Mouse (Mus musculus): ENCODE data around the gene Tnrc6c. TPM values are rescaled to one million over a fixed set of nuclear protein-coding genes. Genes with fewer than 3 reads are reported as not detected.
A peak's percentile ranks its signal among the peaks of the same experiment; 100 is the strongest.

Tnrc6c gene
- total RNA-seq, 2 experiments from 2014 or later = 11.6 to 13.4 TPM

DNA sequence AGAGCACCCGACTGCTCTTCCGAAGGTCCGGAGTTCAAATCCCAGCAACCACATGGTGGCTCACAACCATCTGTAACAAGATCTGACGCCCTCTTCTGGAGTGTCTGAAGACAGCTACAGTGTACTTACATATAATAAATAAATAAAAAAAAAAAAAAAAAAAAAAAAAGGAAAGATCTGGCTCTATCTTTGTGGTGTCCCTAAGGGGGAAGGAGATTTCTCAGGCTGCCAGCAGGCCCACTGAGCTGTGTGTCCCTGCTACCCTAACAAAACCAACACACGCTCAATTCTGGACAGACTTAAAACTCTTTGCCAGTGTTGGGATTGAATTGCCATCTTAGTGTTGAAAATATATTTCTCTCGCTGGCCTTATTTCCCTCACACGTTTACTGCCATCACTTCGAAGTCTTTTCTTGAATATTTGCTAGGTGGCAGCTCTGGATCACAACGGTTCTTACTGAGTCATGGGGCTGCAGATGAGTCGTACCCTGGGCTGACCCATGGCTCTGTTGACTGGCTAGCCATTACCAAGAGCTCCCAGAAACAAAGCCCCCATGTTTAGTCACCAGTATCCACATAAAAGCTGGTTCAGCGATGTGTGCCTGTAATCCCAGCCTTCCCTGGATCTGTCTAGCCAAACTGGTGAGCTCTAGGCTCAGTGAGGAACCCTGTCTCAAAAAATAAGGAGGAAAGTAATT is 23.1 kb upstream of the Tnrc6c start:
- ATAC-seq (replicated peaks; ENCODE audit: low FRiP score, poor library complexity, severe bottlenecking) = no peak

DNA sequence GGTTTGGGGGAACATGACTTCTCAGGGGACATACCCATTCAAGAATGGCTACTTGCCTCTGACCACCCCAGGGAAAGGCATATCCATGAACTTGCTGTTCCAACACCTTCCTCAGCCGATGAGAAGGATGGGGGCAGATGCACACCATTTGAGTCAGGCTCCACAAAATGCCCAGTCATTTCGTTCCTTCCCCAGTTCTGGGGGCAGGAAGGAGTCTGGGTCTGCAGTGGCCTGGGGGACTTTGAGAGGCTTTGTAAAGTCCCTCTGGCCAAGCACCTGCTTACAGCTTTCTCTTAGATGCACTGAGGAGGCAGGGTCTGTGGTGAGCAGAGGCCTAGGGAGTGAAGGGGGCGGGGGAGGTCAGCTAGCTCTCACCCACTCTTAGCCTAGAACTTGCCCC is 20.8 kb upstream of the Tnrc6c start:
- no peak for ATAC-seq (replicated peaks; ENCODE audit: low FRiP score, poor library complexity, severe bottlenecking)

DNA sequence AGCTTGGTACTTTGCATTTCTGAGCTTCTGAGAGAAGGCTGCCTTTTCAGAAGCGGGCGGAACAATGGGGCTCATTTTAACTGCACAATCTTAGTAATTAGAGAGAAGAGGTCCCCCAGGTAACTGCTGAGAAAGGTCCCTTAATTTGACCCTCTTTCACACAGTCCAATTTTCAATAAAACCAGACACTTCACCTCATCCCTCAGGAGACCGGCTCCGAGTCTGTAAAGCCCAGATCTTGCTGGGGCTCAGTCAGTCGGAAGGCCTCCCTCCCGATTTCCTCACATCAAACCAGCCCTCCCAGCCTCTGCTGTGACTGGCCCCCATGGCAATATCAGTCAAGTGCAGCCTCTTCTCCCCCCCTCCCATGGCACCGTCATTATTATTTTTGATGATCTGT is 15.7 kb upstream of the Tnrc6c start:
- no peak for ATAC-seq (replicated peaks; ENCODE audit: low FRiP score, poor library complexity, severe bottlenecking)

DNA sequence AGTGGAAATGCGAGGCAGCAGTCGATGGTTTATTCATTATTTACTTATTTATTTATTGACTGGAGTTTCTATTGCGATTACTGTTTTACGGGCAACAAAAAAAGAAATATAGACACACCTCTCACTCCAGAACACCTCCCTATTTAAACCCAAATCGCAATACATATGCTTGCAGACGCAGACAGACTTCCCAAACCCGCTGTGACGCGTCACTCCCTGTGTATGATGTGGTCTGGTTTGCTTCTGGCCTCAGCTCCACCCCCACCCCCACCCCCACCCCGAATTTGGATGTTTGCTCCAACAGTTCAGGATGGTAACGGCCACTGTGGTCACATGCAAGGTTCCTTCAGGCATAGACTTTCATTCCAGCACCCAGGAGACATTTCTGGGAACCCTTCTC is 15.3 kb upstream of the Tnrc6c start:
- no peak for ATAC-seq (replicated peaks; ENCODE audit: low FRiP score, poor library complexity, severe bottlenecking)

DNA sequence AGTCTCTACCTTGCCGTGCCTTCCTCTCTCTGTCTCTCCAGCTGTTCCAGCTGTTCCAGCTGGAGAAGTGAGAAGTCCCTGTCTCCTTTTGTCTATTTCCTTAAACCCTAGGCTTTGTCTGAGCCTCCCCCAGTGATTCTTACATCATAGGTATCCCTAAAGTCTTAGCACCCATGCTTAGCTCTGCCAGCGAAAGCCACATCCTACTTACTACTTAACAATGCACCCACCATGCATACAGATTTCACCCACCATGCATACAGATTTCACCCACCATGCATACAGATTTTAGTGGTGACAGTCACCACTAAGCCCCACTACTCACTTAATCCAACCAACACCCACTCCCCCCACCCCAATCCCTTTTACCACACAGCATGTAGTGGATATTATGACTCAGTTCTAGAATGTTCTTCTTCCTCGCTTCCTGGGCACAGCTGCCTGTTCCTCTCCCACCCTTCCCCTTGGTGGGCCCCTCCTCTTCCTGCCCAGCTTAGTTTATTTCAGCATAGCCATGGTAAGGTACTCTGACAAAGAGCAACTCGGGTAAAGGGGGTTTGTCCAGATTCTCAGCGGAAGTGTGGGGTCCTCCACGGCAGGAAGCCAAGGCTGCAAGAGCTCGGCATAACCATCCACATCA is 14.6 kb upstream of the Tnrc6c start:
- no peak for ATAC-seq (replicated peaks; ENCODE audit: low FRiP score, poor library complexity, severe bottlenecking)

DNA sequence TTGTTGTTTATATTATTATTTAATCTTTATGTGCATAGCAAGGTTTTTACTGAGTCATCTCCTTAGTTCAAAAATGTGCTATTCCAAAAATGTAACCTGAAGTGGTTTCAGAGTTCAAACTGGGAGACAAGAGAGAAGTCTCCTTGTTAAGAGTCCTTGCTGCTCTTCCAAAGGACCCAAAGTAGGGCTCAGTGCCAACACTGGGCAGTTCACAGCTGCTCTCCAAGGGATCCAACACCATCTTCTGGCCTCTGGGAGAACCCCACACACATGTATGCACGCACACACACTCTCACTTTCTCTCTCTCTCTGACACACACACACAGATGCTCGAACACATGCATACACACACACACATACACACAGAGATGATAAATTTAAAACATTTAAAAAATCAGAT is 11.9 kb upstream of the Tnrc6c start:
- no peak for ATAC-seq (replicated peaks; ENCODE audit: low FRiP score, poor library complexity, severe bottlenecking)

DNA sequence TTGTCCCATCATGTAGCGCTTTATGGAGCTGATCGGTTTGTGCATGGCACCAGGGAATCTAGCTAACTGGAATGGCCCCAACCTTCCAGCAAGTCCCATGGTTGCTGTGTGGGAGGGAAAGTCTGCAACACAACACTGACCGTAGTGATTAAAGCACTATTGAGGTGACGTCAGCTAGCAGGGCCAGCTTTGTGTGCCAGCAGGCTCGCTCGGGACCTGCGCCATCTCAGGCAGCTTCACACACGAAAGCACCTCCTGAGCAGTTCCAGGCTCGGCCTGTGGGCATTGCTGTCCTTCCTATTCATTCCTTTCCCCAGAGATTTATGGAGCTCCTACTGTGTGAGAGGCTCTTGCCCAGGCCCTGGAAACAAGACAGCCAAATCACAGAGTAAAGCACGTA is 10.8 kb upstream of the Tnrc6c start:
- ATAC-seq (replicated peaks; ENCODE audit: low FRiP score, poor library complexity, severe bottlenecking) = no peak

DNA sequence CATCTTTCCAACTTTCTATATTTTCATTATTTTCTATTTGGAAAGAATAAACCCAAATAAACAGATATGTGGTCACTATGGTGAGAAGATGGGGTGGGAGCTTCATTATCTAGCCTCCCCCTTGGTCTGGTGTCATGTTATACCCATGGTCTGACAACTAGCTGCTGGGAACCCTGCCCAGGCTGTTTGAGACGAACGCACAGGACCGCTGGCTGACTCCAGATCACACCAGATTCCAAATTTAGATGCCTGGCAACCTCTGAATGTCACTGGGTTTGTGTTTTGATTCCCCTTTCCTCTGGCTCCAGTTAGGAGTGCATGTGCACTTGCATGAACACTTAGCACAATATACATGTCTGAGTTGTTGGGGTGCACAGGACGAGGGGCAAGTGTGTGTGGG is 7.3 kb upstream of the Tnrc6c start:
- no peak for ATAC-seq (replicated peaks; ENCODE audit: low FRiP score, poor library complexity, severe bottlenecking)

DNA sequence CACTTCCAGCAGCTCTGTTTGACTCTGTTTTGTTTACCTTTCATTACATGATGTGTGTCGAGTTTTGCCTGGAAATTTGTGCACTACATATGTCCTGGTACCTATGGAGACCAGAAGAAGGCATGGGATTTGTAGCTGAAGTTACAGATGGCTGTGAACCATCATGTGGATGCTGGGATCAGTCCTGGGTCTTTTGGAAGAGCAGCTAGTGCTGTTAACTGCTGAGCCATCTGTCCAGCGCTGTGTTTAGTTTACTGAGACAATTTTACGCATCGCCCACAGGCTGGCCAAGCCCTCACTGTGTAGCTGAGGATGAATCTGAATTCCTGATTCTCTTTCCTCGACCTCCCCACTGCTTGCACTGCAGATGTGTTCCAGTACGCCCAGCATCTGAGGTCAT is 6.1 kb upstream of the Tnrc6c start:
- ATAC-seq (replicated peaks; ENCODE audit: low FRiP score, poor library complexity, severe bottlenecking) = no peak

DNA sequence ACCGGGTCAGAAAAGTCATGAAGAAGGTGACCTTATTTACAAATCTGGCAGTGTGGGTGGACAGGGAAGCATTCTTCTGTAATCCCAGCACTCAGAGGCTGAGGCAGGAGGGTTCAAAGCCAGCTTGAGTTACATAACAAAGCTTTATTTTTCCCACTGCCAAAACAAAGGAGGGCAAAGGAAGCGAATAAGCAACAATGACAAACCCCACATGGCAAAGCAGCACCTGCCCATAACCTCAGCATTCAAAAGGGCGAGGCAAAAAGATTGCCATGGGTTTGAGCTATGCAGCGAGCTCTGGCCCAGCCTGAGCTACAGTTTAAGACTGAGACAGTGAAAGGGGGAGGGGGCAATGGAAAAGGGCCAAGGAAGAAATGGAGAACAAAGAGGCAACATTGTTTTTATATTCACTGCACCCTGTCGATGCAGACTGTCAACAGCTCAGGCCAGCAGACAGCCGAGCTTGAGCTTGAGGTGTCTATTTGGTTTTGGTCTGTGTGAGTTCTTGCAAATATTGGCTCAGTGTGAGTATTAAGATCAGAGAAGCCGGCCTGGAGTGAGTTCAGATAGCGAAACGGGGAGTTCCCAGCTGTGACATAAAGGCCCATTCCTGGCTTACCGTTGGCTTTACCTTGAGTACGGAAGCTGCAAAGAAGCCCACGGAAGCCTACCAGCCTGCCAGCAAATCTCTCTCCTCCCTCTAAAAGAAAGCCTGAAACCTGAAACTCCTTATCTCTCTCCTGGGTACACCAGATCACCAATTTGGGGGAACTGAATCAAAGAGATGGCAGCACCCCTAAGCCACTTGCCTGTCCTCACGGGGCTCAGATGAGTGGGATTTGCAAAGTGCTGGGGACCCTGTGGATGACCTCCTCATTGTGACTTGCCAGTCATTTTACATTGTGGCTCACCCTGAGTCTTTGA is 3.1 kb upstream of the Tnrc6c start:
- no peak for ATAC-seq (replicated peaks; ENCODE audit: low FRiP score, poor library complexity, severe bottlenecking)

DNA sequence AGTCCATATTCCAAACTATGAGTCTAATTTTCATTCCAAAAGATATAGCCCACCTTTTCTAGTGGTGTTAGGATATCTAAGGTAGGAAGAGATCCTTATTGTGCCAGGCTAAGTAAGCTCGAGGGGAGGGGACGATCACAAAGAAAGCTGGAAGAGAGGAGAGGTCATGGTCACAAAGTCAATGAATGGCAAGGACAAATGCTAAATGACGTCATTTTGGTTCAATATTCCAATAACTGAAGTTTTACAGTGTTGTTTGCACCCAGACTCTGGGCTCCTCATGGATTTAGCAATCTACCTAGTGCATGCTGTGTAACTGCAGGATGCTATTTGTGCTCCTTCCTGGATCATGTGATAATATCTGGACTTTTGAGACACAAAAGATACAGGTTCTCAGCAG is 1.2 kb upstream of the Tnrc6c start:
- ATAC-seq (replicated peaks; ENCODE audit: low FRiP score, poor library complexity, severe bottlenecking) = no peak

DNA sequence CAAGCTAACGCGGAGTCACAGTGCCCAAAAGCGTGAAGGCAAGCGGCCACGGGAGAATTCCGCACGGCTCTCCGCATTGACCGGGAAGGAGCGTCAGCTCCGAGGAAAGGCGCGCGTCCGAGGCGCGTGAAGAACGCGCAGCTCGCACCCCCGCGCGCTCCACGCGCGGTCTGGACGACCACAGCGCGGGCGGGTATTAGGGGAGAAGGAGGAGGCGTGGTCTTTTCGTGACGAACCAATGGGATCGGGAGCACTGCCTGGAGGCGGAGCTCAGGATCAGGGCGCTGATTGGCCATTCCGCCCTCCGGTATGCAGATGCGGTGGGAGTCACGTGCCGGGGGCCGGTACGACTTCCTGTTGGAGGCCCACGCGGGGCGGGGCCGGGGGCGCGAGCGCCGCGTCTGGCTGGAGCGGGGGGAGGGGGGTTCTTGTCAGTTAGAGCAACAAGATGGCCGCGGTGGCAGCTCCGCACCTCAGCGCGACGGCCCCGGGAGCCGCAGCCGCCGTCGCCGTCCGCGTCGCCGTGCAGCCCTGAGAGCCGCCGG is 363 bp downstream of the Tnrc6c start:
- ATAC-seq (replicated peaks; ENCODE audit: low FRiP score, poor library complexity, severe bottlenecking) = peak; percentile 95

DNA sequence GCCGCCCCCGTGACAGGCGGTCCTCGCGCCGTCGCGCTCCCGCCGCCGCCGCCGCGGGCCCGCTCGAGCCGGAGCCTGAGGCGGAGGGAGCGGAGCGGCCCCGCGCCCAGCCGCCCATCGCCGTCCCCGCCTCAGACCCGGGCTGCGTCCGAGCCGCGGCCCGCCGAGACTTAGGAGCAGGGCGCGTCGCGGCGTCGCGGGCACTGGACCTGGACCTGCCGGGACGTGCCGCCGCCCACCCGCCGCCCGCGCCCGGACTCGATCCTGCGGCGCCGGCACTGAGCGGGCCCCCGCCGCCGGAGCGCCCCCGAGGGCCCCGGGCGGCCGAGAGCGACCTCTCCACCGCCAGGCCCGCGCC is 824 bp downstream of the Tnrc6c start:
- ATAC-seq (replicated peaks; ENCODE audit: low FRiP score, poor library complexity, severe bottlenecking) = no peak

DNA sequence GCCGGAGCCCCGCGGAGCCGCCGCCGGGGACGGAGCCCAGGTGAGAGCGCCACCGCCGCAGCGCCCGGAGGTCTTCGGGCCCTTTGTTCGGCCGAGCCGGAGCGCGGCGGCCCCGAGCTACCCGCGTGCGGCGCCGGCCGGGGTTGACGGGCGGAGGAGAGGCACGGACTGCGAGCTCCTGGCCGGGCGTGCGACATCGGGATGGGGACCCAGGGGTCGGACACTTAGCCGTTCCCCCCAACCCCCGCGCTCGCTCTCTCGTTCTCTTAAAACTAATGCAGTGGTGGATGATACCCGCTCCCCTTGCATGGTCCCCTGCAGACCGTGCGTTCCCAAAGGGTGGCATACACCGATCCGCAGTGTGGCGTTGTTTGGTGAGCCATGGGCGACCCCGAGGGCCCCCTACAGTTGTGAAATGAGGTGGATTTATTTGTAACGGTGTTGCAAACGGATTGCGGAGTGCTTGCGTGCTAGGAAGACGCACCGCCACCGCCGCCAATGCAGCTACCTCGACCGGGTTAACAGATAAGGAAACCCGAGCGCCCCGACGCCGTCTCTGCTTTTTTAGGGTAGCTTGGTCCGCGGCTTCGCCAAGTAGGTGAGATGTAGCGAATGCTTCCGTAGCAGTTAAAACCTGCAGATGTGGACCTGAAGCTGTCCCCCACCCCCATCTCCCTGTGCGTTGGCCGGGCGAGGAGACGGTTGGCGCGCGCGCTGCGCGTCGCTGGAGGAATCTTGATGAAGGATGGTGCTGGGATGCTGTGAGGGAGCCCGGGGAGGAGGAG is 1.4 kb downstream of the Tnrc6c start:
- ATAC-seq (replicated peaks; ENCODE audit: low FRiP score, poor library complexity, severe bottlenecking) = peak; percentile 55

DNA sequence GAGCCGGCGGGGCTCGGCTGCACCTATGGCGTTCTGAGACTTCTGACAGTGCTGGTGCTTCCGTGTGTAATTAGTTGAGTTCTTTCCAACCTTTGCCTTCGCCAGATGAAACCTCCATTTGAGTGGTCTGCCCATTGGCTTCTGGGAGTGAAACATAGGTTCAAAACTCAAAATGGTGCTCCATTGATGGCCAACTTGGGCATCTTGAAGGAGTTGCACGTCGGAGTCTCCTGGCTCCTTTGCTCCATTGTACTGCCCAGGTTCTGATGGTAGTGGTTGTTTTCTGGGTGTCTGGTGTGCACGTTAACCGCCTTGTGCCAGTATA is 1.9 kb downstream of the Tnrc6c start:
- ATAC-seq (replicated peaks; ENCODE audit: low FRiP score, poor library complexity, severe bottlenecking) = no peak

DNA sequence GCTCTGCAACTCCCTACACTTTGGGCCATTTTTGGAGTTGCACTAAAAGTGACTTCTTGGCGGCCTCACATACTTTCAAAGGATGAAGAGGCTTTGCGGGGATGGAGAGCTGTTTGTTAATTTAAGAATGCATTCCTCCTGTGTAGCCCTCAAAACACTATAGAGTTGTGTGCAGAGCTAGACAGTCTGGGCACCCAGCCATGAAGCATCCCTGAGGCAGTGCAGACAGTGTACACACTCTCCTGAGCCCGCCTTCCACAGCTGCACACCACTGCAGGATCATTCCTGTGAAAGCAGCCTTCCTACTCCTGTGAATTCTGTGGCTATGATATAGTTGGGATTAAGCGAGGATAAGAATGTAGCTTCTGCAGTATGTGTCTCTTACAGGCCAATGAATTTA is 4.9 kb downstream of the Tnrc6c start:
- ATAC-seq (replicated peaks; ENCODE audit: low FRiP score, poor library complexity, severe bottlenecking) = no peak

DNA sequence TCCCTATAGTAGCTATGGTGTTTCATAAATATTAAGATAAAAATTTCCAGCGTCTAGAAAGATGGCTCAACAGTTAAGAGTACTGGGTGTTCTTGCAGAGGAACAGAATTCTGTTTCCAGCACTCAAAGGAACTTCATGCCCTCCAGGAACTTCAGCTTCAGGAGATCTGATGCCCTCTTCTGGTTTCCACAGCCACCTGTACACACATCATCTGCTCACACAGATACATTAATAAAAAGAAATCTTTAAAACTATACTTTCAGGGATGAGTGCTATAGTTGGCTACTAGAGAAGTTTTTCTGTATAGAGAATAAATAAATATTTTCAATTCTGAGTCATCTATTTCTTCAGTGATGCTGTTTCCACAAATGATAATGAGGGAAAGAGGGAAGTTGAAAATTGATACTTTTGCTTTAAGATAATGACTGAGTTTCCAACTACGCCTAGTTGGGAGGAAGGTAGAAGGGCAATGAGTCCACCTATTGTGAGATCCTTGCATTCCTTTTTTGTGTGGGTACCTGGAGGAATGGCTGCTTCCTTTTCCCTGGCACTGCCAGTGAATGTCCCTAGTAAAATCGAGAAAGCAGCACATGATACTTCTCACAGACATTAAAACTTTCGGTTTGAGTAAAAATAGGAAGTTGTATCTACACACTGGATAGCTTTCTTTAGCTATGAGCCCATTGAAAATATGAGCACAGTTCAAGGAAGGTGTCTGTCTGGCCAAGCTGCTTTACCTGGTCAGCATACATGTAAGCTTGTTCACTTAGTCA is 9.1 kb downstream of the Tnrc6c start:
- no peak for ATAC-seq (replicated peaks; ENCODE audit: low FRiP score, poor library complexity, severe bottlenecking)

DNA sequence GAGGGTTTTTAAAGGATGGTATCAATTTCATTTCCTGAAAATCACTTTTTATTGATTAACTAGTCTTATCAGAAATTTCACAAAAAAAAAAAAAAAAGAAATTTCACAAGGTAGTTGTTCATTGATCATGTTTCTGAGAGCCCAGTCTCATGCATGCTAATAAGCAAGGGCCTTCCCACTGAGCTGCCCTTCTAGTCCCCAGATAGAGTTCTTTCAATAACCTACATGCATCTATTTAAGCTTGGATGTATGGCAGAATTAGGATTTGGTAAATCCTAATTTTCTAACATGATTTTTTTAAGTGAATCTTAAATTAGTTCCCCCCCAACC is 9.7 kb downstream of the Tnrc6c start:
- ATAC-seq (replicated peaks; ENCODE audit: low FRiP score, poor library complexity, severe bottlenecking) = no peak

DNA sequence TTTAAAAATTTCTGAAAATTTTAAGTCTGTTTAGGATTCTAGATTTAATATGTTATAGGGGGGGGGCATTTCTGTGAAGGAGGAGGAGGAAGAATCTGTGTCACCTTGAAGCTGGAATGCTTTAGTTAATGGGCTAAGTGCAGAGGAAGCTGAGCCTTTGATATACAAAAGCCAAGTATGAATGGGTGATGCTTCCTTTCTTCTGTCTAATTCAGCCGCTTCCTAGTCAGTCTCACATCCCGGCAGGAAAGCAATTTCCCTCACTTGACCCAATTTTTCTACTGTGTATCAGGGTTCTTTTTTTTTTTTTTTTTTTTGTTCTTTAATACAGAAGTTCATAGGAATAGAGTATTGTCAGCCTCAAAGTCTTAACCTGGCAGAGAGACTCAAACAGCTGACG is 11.1 kb downstream of the Tnrc6c start:
- ATAC-seq (replicated peaks; ENCODE audit: low FRiP score, poor library complexity, severe bottlenecking) = no peak

DNA sequence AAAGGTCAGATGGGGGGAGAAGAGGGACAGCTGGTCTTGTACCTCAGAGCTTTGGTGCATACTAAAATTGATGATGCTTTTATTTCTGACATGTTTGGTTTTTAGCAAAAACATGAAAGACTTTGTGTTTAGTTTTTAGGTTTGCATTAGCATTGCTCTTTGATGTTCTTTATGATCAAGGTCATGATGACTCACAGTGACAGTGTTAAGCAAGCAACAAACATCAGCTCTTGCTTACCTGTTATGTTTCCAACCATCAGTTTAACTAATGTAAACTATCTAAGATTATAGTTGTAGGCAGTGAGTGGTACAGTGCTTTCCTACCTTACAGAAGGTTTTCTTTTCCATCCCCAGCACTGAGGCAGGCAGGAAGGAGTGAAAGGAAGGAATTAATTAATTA is 12.5 kb downstream of the Tnrc6c start:
- no peak for ATAC-seq (replicated peaks; ENCODE audit: low FRiP score, poor library complexity, severe bottlenecking)
